Mouse (Mus musculus) B cell, adult 62 days (primary cell): Measurements from ENCODE around the gene Gm17349. TPM values are rescaled to one million over a fixed set of nuclear protein-coding genes. Genes with fewer than 3 reads are reported as not detected.

Experiments used
- total RNA-seq: library from RNA; stranded (reverse); gene quantifications from 4 replicates; pipeline ENCODE4 v1.2.4, GENCODE M21; 2023

Gene Gm17349
- 2.7 to 6.9 TPM (median 4.1 TPM) in 4 replicates for total RNA-seq

GRCm38 (mm10) chr15:99705440-99706048, at the start of gene Gm17349:
Gene Gm17349 (minus strand): TSS chr15:99705490.

GRCm38 (mm10) chr15:99725341-99726155, 20.3 kb upstream of the Gm17349 start, which contains the start of gene Cox14:
Gene Cox14 (plus strand): TSS chr15:99725618.

GRCm38 (mm10) chr15:99717386-99718334, 12.4 kb upstream of the Gm17349 start, which contains the start of gene Gpd1:
Gene Gpd1 (plus strand): TSS chr15:99717515.

GRCm38 (mm10) chr15:99701999-99702900, 3.0 kb downstream of the Gm17349 start, which contains the start of gene Smarcd1:
Gene Smarcd1 (plus strand): TSS chr15:99702129.

GRCm38 (mm10) chr15:99670154-99670821, 35.0 kb downstream of the Gm17349 start, which contains the start of gene Asic1:
Gene Asic1 (plus strand): TSS chr15:99670368.

Other genes with a start within 250 kb of the Gm17349 start
- gene Nckap5l, start 247.7 kb downstream of the Gm17349 start, total RNA-seq = 7.0 to 10.5 TPM (median 8.3 TPM) in 4 replicates
- gene Bcdin3d, start 230.8 kb downstream of the Gm17349 start, total RNA-seq = 5.0 to 6.7 TPM (median 6.3 TPM) in 4 replicates
- not detected in 4 replicates for gene Faim2, start 177.3 kb downstream of the Gm17349 start, total RNA-seq
- gene Aqp2, start 126.4 kb downstream of the Gm17349 start, total RNA-seq = not detected in 4 replicates
- not detected in 4 replicates for gene Aqp5, start 114.7 kb downstream of the Gm17349 start, total RNA-seq
- gene Aqp6, start 104.1 kb downstream of the Gm17349 start, total RNA-seq = not detected in 4 replicates
- 6.1 to 10.4 TPM (median 7.8 TPM) in 4 replicates for gene Racgap1, start 53.8 kb downstream of the Gm17349 start, total RNA-seq
- 0.27 to 0.49 TPM (median 0.38 TPM) in 4 replicates for gene Asic1, start 35.1 kb downstream of the Gm17349 start, total RNA-seq
- 64.1 to 69.6 TPM (median 65.6 TPM) in 4 replicates for gene Smarcd1, start 3.4 kb downstream of the Gm17349 start, total RNA-seq
- gene Gpd1, start 12.0 kb upstream of the Gm17349 start, total RNA-seq = 0.77 to 2.6 TPM (median 1.2 TPM) in 4 replicates
- gene Cox14, start 20.1 kb upstream of the Gm17349 start, total RNA-seq = 45.2 to 51.9 TPM (median 47.5 TPM) in 4 replicates
- gene Cers5, start 67.4 kb upstream of the Gm17349 start, total RNA-seq = 55.2 to 63.7 TPM (median 56.0 TPM) in 4 replicates
- 1.2 to 2.1 TPM (median 1.3 TPM) in 4 replicates for gene Lima1, start 170.0 kb upstream of the Gm17349 start, total RNA-seq